Mouse (Mus musculus) embryonic facial prominence, embryonic 11.5 days (tissue): ENCODE measurements around the gene Immp2l. TPM values are rescaled to one million over a fixed set of nuclear protein-coding genes. Genes with fewer than 3 reads are reported as not detected.

Experiments used
- ATAC-seq: fragments of 200-750 bp; cut with Nextera tagmentation; replicated peaks from 2 replicates; pipeline ENCODE4 v1.8.0; 2017; ENCODE audit warnings: low read depth; ENCODE audit not compliant: insufficient number of reproducible peaks, low FRiP score, low TSS enrichment
- DNase-seq: peaks from one replicate; pipeline ENCODE4 v3.0.0-alpha.2; 2015; ENCODE audit warnings: low spot score
- H3K27ac ChIP-seq: fragments of 300-500 bp; sonication (generic); replicated peaks from 2 replicates; pipeline ENCODE4 v1.5.1; 2014; ENCODE audit warnings: mild to moderate bottlenecking, low read depth, low read length, control low read depth
- H3K27me3 ChIP-seq: fragments of 300-500 bp; sonication (generic); 2 replicates; pipeline ENCODE4 v1.6.1; 2014; ENCODE audit warnings: mild to moderate bottlenecking, low read length, moderate library complexity, mixed read lengths; ENCODE audit not compliant: control insufficient read depth, insufficient read depth
- H3K36me3 ChIP-seq: fragments of 300-500 bp; sonication (generic); replicated peaks from 2 replicates; pipeline ENCODE4 v1.6.1; 2014; ENCODE audit warnings: low read depth, mild to moderate bottlenecking, low read length, moderate library complexity, mixed read lengths; ENCODE audit not compliant: control insufficient read depth, insufficient read depth
- H3K4me1 ChIP-seq: fragments of 300-500 bp; sonication (generic); 2 replicates; pipeline ENCODE4 v1.6.1; 2014; ENCODE audit warnings: low read length, mixed read lengths; ENCODE audit not compliant: control insufficient read depth, insufficient read depth
- H3K4me2 ChIP-seq: fragments of 300-500 bp; sonication (generic); 2 replicates; pipeline ENCODE4 v1.6.1; 2014; ENCODE audit warnings: low read depth, mild to moderate bottlenecking, control low read depth, low read length, moderate library complexity
- H3K4me3 ChIP-seq: fragments of 300-500 bp; sonication (generic); 2 replicates; pipeline ENCODE4 v1.5.1; 2014; ENCODE audit warnings: low read depth, low read length, control low read depth
- H3K9ac ChIP-seq: fragments of 300-500 bp; sonication (generic); replicated peaks from 2 replicates; pipeline ENCODE4 v1.6.1; 2014; ENCODE audit warnings: mild to moderate bottlenecking, control low read depth, low read length
- H3K9me3 ChIP-seq: fragments of 300-500 bp; sonication (generic); replicated peaks from 2 replicates; pipeline ENCODE4 v1.6.1; 2016; ENCODE audit warnings: mild to moderate bottlenecking, low read length, inconsistent platforms, mixed read lengths; ENCODE audit not compliant: control insufficient read depth
- WGBS: fragments of 180-500 bp; shearing (Covaris S2); extraction: QIAGEN DNeasy Blood & Tissue Kit; methylation state at CpG from one replicate; pipeline ENCODE4 v1.1.7; 2014; 5-methylcytosine and 5-hydroxymethylcytosine counted together
- polyA plus RNA-seq: library from polyadenylated mRNA; unstranded; fragments of >200 nt; fragmentation: Nextera tagmentation; extraction: Ambion mirVana; gene quantifications from 2 replicates; pipeline ENCODE4 v1.2.1, GENCODE M21; 2014

Immp2l gene
- polyA plus RNA-seq, 1 experiment from 2014 or later, result 10.4 TPM

DNA sequence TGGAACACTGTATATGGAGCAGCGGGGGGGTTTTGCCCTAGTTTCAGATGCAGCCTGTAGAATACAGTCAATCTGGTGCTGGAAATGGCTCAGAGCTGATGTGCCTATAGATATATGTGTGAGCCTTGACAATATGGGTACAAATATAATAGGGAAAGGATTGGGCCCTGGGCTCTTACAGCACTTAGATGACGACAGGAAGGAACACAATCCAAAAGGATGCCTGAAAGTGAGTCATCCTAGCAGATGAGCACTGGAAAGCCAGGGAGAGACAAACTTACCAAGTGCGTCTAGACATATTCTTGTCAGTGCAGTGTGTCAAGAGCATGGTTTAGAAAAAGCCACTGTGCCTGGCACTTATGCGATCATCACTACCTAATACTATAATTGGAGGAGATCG, 516.1 kb downstream of the Immp2l start:
- Histone ChIP-seq H3K4me2 (no peak overlapping the region), H3K4me1 (no peaks in the 10 kb centered on the region), H3K27ac (no peak overlapping the region), H3K4me3 (no peak overlapping the region), H3K9ac (no peak overlapping the region), H3K9me3 (no peaks in the 10 kb centered on the region), H3K36me3 (no peaks in the 10 kb centered on the region), H3K27me3 (no peaks in the 10 kb centered on the region)
- no peak for DNase-seq
- no peak for ATAC-seq
- 76% methylated on average over 5 of the region's 5 CpGs for WGBS

DNA sequence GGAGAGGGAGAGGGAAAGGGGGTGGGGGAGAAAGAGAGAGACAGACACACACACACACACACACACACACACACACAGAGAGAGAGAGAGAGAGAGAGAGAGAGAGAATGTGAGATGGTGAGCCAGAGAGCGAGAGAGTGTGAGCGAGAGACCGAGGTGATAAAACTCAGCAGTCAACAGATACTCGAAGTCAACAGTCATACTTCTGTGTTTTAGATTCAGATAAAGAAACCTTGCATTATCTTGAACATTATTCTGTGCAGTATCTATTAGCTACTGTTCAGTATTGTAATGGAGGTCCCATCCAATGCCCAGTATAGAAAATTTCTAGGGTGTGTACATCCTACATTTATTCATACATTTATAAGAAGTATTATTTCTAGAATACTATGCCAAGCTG, 527.7 kb downstream of the Immp2l start:
- no peaks in the 10 kb centered on the region for H3K36me3 ChIP-seq
- H3K27me3 ChIP-seq, result no peaks in the 10 kb centered on the region
- H3K9ac ChIP-seq, result no peak overlapping the region
- H3K4me2 ChIP-seq, result no peak overlapping the region
- no peaks in the 10 kb centered on the region for H3K4me1 ChIP-seq
- H3K27ac ChIP-seq, result no peak overlapping the region
- no peak for ATAC-seq
- DNase-seq, result no peak
- H3K4me3 ChIP-seq, result no peak overlapping the region
- WGBS, result 89% methylated on average over 4 of the region's 4 CpGs
- no peaks in the 10 kb centered on the region for H3K9me3 ChIP-seq

DNA sequence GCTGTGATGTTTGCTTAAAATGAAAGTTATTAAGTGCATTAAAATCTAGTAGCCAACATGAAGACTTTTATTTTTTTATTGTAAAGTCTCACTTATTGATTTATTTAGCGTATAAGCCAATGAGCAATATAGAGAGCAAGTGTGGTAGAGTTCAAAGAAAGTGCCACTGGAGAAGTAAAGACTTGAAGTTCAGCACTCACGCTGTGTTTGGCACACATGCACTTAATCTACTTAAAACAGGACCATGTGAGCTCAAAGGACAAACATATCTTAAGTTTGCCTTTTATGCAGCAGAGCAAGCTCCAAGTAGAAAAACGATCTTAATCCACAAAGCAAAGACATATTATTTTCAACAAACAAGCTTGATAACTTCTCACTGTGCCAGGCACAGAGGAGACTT, 533.9 kb downstream of the Immp2l start:
- WGBS, result 40% methylated on average over 3 of the region's 3 CpGs
- Histone ChIP-seq H3K4me1 (no peaks in the 10 kb centered on the region), H3K27ac (no peak overlapping the region), H3K9ac (no peak overlapping the region), H3K9me3 (no peaks in the 10 kb centered on the region), H3K27me3 (no peaks in the 10 kb centered on the region), H3K36me3 (no peaks in the 10 kb centered on the region), H3K4me3 (no peak overlapping the region), H3K4me2 (no peak overlapping the region)
- peak; percentile 41 for DNase-seq
- ATAC-seq, result no peak

DNA sequence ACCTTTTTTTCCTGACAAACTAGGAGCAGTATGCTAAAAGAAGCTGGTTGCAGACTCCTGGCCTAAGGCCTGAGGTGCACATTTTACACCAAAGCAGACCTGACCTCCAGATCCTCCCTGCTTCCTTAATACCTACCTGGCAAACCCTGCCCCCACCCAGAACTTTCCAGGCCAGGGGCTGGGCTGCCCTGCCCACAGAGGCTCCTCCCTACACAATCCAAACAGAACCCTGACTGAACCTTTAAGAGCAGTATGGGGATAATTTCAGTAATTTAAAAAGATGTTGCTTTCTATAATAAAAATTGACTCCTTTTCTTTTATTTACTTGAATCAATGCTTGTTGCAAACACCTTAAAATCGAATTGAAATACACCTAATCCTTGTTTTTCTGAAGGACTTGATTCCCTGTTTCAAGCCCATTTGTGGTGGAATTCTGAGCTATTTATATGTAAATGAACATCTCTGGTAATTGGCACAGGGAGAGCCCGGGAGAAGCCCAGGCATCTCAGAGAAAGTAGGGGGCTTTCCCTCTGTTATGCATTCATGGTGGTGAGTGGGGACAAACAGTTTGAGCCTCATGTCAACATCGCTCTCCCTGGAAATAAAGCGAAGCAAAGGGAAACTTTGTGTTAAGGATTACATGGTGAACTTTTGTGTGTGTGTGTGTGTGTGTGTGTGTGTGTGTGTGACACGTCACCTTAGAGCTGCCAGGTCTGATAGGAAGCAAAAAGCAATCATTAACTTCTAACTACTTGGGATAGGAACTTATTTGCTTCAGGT, 535.3 kb downstream of the Immp2l start:
- Histone ChIP-seq H3K27ac (no peak overlapping the region), H3K9ac (no peak overlapping the region), H3K9me3 (no peaks in the 10 kb centered on the region), H3K36me3 (no peaks in the 10 kb centered on the region), H3K4me2 (no peak overlapping the region), H3K27me3 (no peaks in the 10 kb centered on the region), H3K4me1 (no peaks in the 10 kb centered on the region), H3K4me3 (no peak overlapping the region)
- DNase-seq (no peak), ATAC-seq (no peak)
- WGBS, result 28% methylated on average over 5 of the region's 5 CpGs

DNA sequence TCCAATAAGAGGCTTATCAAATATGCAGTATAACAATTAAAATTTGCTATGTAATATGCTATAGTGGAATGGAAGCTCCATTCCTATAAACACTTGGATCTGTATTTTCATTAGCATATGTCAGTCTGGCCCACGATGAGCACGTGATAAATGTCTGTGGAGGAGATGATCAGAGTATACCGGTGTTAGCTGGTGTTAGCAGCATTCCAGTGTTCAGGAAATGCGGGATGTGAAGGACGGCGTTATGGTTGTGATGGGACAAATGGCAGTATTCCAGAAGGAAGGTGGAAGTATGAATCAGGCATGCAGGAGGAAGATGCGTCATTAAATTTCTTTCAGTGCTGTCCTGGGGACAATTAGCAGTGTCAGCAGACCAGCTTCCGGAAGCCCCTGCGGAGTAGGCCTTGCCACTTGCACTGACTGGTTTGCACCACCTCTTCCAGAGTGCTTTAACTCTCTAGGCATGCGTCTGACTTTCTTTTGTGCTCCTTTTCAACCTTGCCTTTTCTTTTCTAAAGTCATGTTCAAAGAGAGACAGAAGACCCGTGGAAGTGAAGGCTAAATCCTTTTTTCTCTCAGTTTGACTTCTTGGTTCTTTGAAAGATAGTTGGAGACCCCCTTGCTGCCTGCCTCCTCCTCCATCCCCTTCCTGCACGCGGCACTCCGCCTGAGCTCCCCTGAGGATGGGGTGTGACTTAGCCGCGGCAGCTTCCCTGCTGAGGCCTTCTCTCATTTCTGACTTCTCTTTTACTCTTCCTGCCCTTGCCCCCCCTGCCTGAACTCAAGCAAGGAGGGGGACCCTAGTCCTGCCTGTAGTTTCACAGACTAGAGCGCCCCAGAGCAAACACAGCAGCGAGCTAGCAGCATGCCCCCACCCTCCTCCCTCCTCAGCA, 541.9 kb downstream of the Immp2l start:
- Histone ChIP-seq H3K4me1 (peaks cover 2% of the 10 kb centered on the region; the same call in 1 of the 2 replicates), H3K27me3 (no peaks in the 10 kb centered on the region), H3K4me2 (peak overlapping the region; percentile 24), H3K9me3 (no peaks in the 10 kb centered on the region), H3K9ac (peak overlapping the region; percentile 46), H3K36me3 (no peaks in the 10 kb centered on the region), H3K4me3 (no peak overlapping the region), H3K27ac (no peak overlapping the region)
- DNase-seq, result peak; percentile 10
- peak; percentile 72; the same call in 1 of the 2 replicates for ATAC-seq
- 20% methylated on average over 18 of the region's 18 CpGs for WGBS

DNA sequence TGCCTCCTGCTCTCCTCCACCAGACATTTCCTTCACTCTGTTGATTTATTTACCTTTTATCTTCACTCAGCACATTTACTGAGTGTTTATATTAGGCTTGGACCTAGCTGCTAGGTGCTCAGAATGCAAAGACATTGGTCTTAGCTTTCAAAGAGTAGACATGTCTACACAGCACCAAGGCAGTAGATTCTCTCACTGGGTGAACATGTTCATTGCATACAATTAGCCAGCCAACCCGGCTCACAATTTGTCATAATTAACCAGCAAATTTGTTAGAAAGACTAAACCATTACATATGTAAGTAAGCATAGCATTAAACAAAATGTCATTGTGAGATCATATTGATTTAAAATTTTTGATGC, 542.5 kb downstream of the Immp2l start:
- no peaks in the 10 kb centered on the region for H3K36me3 ChIP-seq
- WGBS, result 36% methylated on average over 1 of the region's 1 CpGs
- no peaks in the 10 kb centered on the region for H3K27me3 ChIP-seq
- no peak for DNase-seq
- H3K4me3 ChIP-seq, result no peak overlapping the region
- ATAC-seq, result no peak
- H3K9ac ChIP-seq, result no peak overlapping the region; the same call in 1 of the 2 replicates
- H3K4me1 ChIP-seq, result peaks cover 2% of the 10 kb centered on the region; the same call in 1 of the 2 replicates
- no peaks in the 10 kb centered on the region for H3K9me3 ChIP-seq
- no peak overlapping the region for H3K27ac ChIP-seq
- no peak overlapping the region; the same call in 1 of the 2 replicates for H3K4me2 ChIP-seq

DNA sequence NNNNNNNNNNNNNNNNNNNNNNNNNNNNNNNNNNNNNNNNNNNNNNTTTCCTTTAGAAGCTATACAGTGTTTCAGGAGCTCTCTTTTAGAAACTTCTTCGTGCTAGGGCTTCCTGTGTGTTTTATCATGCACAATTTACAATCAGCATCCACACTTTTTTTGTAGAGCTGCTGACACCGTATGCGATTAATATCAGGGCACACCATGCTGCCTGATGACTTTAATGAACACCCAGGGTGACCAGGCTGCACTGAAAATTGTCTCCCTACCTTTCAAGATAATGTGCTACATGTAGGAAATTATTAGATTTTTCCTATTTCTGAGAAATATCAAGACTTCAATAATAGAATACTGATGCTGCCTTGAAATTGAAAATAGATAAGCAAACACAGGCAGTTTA, 549.9 kb downstream of the Immp2l start:
- H3K27me3 ChIP-seq, result no peaks in the 10 kb centered on the region
- no peak overlapping the region for H3K27ac ChIP-seq
- H3K4me3 ChIP-seq, result no peak overlapping the region
- no peak overlapping the region for H3K4me2 ChIP-seq
- no peaks in the 10 kb centered on the region for H3K4me1 ChIP-seq
- 60% methylated on average over 3 of the region's 3 CpGs for WGBS
- H3K9me3 ChIP-seq, result no peaks in the 10 kb centered on the region
- ATAC-seq, result no peak
- H3K9ac ChIP-seq, result no peak overlapping the region
- no peaks in the 10 kb centered on the region for H3K36me3 ChIP-seq
- no peak for DNase-seq

DNA sequence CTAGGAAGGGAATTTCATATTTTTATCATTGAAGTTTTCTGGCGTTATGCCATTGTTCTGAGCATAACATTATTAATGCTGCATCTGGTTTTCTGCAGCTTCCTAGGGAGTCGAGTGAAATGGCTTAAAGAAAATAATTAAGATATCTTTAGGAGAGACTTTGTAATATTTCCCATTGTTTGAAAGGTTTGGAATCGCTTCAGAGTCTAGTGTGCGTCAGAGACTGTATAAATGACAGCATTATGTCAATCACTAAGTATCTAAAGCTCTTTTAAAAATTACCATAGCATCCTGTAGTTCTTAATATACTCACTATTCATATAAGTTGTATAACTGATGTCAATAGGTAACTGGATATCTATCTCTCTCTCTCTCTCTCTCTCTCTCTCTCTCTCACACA, 551.3 kb downstream of the Immp2l start:
- ATAC-seq (no peak), DNase-seq (no peak)
- no peak overlapping the region for H3K4me2 ChIP-seq
- no peak overlapping the region for H3K4me3 ChIP-seq
- H3K27me3 ChIP-seq, result no peaks in the 10 kb centered on the region
- no peak overlapping the region for H3K27ac ChIP-seq
- no peaks in the 10 kb centered on the region for H3K4me1 ChIP-seq
- WGBS, result 84% methylated on average over 4 of the region's 4 CpGs
- no peaks in the 10 kb centered on the region for H3K9me3 ChIP-seq
- no peak overlapping the region for H3K9ac ChIP-seq
- H3K36me3 ChIP-seq, result no peaks in the 10 kb centered on the region
